Mouse (Mus musculus) cerebellum, adult 2 months (tissue): ENCODE results near the gene Tenm2. TPM values are rescaled to one million over a fixed set of nuclear protein-coding genes. Genes with fewer than 3 reads are reported as not detected.

Experiments used
- DNase-seq, 2 experiments: peaks; one replicate each; pipeline ENCODE4 v3.0.0; 2021
- H3K27ac ChIP-seq: fragments of 200-500 bp; 2 replicates; pipeline ENCODE4 v1.5.1; 2012; ENCODE audit warnings: low read length, control low read depth, inconsistent platforms; ENCODE audit not compliant: insufficient read depth
- H3K27me3 ChIP-seq: fragments of 200-500 bp; 2 replicates; pipeline ENCODE4 v1.6.1; 2012; ENCODE audit warnings: inconsistent platforms, mild to moderate bottlenecking, low read length, moderate library complexity; ENCODE audit not compliant: control insufficient read depth, insufficient read depth
- H3K4me1 ChIP-seq: fragments of 200-500 bp; 2 replicates; pipeline ENCODE4 v1.6.1; 2011; ENCODE audit warnings: low read length; ENCODE audit not compliant: control insufficient read depth, insufficient read depth
- H3K4me3 ChIP-seq: fragments of 200-500 bp; replicated peaks from 2 replicates; pipeline ENCODE3; 2011; ENCODE audit warnings: mild to moderate bottlenecking, low read depth, low read length, control low read depth; ENCODE audit not compliant: insufficient read depth
- CTCF ChIP-seq: fragments of 200-500 bp; IDR thresholded peaks from 2 replicates; pipeline ENCODE4 v1.5.1; 2011; ENCODE audit warnings: low read depth, mild to moderate bottlenecking, control low read depth, low read length, moderate library complexity, borderline replicate concordance; ENCODE audit not compliant: insufficient read depth
- POLR2A ChIP-seq: fragments of 200-500 bp; IDR thresholded peaks from 2 replicates; pipeline ENCODE4 v1.6.1; 2011; ENCODE audit warnings: low read length, control low read depth, borderline replicate concordance; ENCODE audit not compliant: insufficient read depth
- WGBS: fragments of 180-500 bp; shearing (Covaris S2); methylation state at CpG from one replicate; pipeline ENCODE4 v1.1.7; 2018; 5-methylcytosine and 5-hydroxymethylcytosine counted together
- polyA plus RNA-seq: library from polyadenylated mRNA; depleted of rRNA; stranded (reverse); fragments of >200 nt; gene quantifications from 2 replicates; pipeline ENCODE4 v1.2.3, GENCODE M21; 2012

Gene Tenm2
- polyA plus RNA-seq, 1 experiment = 9.1 TPM

- peak; percentile 40 to 62 for DNase-seq
- peaks cover 3% of the 10 kb centered on the region for H3K4me1 ChIP-seq
- no peak overlapping the region for H3K27ac ChIP-seq
- TF ChIP-seq POLR2A = no peak
- no peak for TF ChIP-seq CTCF
- H3K27me3 ChIP-seq = no peaks in the 10 kb centered on the region
- WGBS = 6% methylated on average over 2 of the region's 2 CpGs
- H3K4me3 ChIP-seq = no peak overlapping the region
Observed at GRCm38 (mm10) chr11:36349856-36350255, 885.9 kb downstream of the Tenm2 start.

DNA sequence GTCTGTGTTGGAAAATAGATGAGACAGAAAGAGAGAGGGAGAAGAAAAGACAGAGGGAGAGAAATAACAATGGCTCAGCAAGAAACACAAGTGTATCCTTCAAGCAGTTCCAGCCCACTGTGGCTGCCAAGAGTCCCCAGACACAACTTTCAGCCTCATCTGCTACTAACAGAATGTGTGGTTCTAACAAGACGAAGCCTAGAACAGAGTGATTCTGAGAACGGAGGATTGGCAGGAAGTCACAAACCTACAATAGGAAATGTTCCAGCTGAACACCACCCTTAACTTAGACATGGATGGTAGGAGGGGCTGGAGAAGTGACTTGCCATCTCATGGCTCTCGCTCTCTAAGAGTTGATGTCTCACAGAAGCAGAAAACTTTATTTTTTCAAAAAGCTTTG lies 894.0 kb downstream of the Tenm2 start:
- Histone ChIP-seq H3K27ac (no peak overlapping the region), H3K4me3 (no peak overlapping the region), H3K27me3 (no peaks in the 10 kb centered on the region), H3K4me1 (no peaks in the 10 kb centered on the region)
- WGBS = 76% methylated on average over 3 of the region's 3 CpGs
- no peak for DNase-seq
- no peak for TF ChIP-seq CTCF
- TF ChIP-seq POLR2A = no peak

GRCm38 (mm10) chr11:36338424-36338823 lies 897.3 kb downstream of the Tenm2 start:
- Histone ChIP-seq H3K4me3 (no peak overlapping the region), H3K27me3 (no peaks in the 10 kb centered on the region), H3K4me1 (peaks cover 7% of the 10 kb centered on the region), H3K27ac (no peak overlapping the region)
- 92% methylated on average over 4 of the region's 4 CpGs for WGBS
- DNase-seq = no peak
- TF ChIP-seq CTCF (no peak), POLR2A (no peak)

- 57% methylated on average over 6 of the region's 6 CpGs for WGBS
- no peak overlapping the region for H3K27ac ChIP-seq
- TF ChIP-seq POLR2A (no peak), CTCF (no peak)
- no peak for DNase-seq
- no peaks in the 10 kb centered on the region for H3K27me3 ChIP-seq
- no peak overlapping the region for H3K4me3 ChIP-seq
- peaks cover 7% of the 10 kb centered on the region for H3K4me1 ChIP-seq
Observed at GRCm38 (mm10) chr11:36337063-36337462, 898.7 kb downstream of the Tenm2 start.

DNA sequence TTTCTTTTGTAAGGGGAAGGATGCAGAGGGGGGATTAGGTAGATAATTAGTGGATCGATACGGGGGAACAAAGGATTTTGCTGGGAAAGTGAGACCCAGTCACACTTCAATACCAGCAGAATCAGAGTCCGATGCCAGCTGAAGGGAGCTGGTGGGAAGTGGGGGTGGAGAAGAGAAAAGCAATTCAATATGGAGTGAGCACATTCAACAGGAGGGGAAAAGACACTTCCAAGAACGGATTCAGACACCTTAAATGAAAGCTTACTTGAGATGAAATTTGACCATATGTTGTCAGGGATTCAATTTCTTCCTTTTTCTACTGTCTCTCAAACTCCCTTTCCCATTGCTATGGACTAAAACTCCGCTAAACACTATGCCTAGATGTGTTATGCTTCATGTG lies 900.6 kb downstream of the Tenm2 start:
- no peak overlapping the region for H3K4me3 ChIP-seq
- no peak overlapping the region for H3K27ac ChIP-seq
- WGBS = 90% methylated on average over 5 of the region's 5 CpGs
- no peak for DNase-seq
- H3K4me1 ChIP-seq = peaks cover 7% of the 10 kb centered on the region
- H3K27me3 ChIP-seq = no peaks in the 10 kb centered on the region
- no peak for TF ChIP-seq POLR2A
- no peak for TF ChIP-seq CTCF

DNA sequence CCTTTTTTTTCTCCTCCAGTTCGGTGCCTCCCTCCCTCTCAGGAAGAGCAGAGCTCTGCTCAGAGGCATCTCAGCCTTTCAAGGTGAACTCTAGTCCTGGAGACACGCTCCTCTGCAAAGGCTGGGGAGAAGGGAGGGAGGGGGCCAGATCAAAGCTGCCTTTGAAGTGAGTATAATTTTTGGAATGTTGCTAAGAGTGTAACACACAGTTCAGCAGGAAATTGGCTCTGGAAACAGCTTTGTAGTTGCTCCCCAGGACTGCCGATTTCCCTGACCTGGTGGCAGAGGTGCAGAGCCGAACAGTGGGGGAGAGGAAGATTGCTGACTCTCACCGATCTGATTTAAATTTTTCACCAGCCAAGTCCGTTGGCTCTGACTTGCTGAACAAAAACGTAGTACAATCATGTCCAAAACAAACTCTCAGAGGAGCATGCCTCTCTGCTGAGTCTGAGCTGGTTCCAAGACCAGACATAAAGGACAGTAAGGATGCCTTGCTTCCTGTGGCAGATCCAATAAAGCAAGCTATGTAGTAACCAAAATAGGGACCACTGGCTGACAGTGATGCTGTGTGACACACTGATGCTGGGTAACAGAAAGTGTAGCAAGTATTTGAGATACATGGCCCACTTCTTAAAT lies 901.5 kb downstream of the Tenm2 start:
- Histone ChIP-seq H3K27ac (no peak overlapping the region), H3K4me1 (peaks cover 7% of the 10 kb centered on the region), H3K27me3 (no peaks in the 10 kb centered on the region), H3K4me3 (no peak overlapping the region)
- 7% methylated on average over 7 of the region's 7 CpGs for WGBS
- TF ChIP-seq POLR2A (no peak), CTCF (no peak)
- DNase-seq = peak in 1 of 2 experiments; percentile 36

DNA sequence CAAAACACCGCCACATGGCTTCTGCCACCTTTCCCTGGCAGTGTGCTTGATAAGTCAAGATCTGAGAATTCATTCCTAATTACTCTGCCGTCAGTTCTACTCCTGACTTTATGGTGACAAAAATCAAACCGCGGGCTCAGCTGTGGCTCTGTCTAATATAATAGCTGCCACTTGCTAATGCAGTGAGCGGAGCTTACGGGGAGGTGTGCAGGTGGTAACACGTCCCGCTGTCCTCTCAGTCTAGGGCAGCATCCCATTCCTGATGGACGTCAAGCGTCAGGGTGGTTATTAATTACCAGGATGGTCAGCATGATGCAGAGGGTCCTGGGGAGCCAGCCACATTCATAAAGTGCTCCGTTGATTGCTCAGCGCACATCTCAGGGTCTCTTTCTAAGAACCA lies 903.5 kb downstream of the Tenm2 start:
- DNase-seq = no peak
- WGBS = 93% methylated on average over 12 of the region's 12 CpGs

GRCm38 (mm10) chr11:36331408-36332178 lies 904.2 kb downstream of the Tenm2 start:
- Histone ChIP-seq H3K4me3 (no peak overlapping the region), H3K27me3 (no peaks in the 10 kb centered on the region), H3K27ac (no peak overlapping the region), H3K4me1 (peaks cover 10% of the 10 kb centered on the region)
- TF ChIP-seq CTCF (no peak), POLR2A (no peak)
- no peak for DNase-seq
- 97% methylated on average over 13 of the region's 13 CpGs for WGBS

More for the DNA sequence above, 903.5 kb downstream of the Tenm2 start:
- Histone ChIP-seq H3K4me1 (peaks cover 7% of the 10 kb centered on the region), H3K4me3 (no peak overlapping the region), H3K27me3 (no peaks in the 10 kb centered on the region), H3K27ac (no peak overlapping the region)
- TF ChIP-seq CTCF (no peak), POLR2A (no peak)
